Mouse (Mus musculus) lung, adult 2 months (tissue): ENCODE results near the gene Zfp62.
"Not testable (repeated sequence)": the region's sequence is repeated elsewhere in the genome, so short reads cannot be mapped to it uniquely, and the experiment has no call there.

Experiments
- CTCF ChIP-seq: fragments of 200-500 bp; IDR thresholded peaks from 2 replicates; pipeline ENCODE4 v1.5.1; 2011; ENCODE audit warnings: mild to moderate bottlenecking, low read length, control low read depth; ENCODE audit not compliant: insufficient read depth
- POLR2A ChIP-seq: fragments of 200-500 bp; IDR thresholded peaks from 2 replicates; pipeline ENCODE4 v1.6.1; 2011; ENCODE audit warnings: low read depth, mild to moderate bottlenecking, control low read depth, low read length, borderline replicate concordance; ENCODE audit errors: extremely low read depth

DNA sequence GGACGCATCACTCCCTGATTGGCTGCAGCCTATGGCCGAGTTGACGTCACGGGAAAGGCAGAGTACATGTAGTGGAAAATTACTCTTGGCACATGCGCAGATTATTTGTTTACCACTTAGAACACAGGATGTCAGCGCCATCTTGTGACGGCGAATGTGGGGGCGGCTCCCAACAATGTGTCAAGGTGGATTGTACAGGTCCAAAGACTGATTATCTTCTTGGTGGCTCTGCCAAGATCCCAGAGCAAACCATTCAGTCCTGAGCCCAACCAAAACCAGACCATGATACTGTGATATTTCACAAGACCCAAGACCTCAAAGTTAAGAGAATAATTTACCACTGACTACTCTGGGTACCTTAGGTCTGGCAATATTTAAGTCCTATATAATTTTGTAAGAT is 8.3 kb upstream of the Zfp62 start:
- TF ChIP-seq POLR2A, CTCF: not testable (repeated sequence)
